Mouse (Mus musculus): ENCODE data around the gene Prkcz. TPM values are rescaled to one million over a fixed set of nuclear protein-coding genes. Genes with fewer than 3 reads are reported as not detected.
"Not testable (repeated sequence)": the region's sequence is repeated elsewhere in the genome, so short reads cannot be mapped to it uniquely, and the experiment has no call there.

Prkcz gene
- polyA plus RNA-seq, 1 experiment from 2014 or later = 17.6 TPM

DNA sequence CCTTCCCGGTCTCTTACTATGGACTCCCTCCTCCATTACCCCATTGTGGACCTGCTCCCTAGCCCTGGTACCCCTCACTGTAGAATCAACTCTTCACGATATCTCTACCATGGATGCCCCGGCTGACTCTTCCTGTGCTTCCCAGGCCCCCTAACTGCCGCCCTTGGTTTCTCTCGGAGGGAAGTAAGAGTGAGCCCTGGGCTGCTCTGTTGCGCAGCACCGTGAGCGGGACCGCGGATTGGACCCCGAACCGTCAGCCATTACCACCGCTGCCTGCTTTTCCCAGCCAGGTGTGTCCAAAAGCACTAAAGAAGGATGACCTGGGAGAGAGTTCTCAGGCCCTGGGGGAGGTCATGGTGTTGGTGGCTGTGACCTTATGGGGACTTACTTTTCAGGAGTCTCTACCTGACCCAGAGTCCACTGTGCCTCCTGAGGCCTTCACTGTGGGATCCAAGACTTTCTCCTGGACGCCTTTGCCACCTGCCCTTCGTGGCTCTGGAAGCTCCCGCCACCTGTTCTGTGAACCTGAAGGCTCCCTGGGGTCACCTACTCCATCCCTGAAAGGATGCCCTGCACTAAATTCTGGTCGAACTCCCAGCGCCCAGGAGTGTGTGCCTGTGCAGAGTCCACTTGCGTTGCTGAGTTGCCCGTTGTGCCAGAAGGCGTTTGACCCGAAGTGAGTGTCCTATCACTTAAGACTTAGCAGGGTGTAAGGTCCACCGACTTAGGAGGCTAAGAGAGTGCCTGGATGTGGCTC, 110.6 kb downstream of the Prkcz start:
- no peaks in the 10 kb centered on the region; the same call in 1 of the 2 replicates for H3K9me3 ChIP-seq (ENCODE audit: control insufficient read depth, low read length)
- peaks cover 20% of the 10 kb centered on the region for H3K4me1 ChIP-seq (ENCODE audit: control insufficient read depth, insufficient read depth, low read length)
- peak overlapping the region; percentile 88 for H3K9ac ChIP-seq (ENCODE audit: low read length)
- ATAC-seq (ENCODE audit: low FRiP score) (peak; percentile 19; the same call in 1 of the 2 replicates), DNase-seq (ENCODE audit: low spot score, missing footprints) (peak; percentile 85)
- no peaks in the 10 kb centered on the region for H3K27me3 ChIP-seq (ENCODE audit: control insufficient read depth, insufficient read depth, low read length)
- H3K27ac ChIP-seq (ENCODE audit: low read depth, low read length) = peak overlapping the region; percentile 94
- WGBS = 12% methylated on average over 23 of the region's 23 CpGs
- no peaks in the 10 kb centered on the region for H3K36me3 ChIP-seq (ENCODE audit: control insufficient read depth, insufficient read depth, low read length)
- peak overlapping the region; percentile 67 for H3K4me3 ChIP-seq (ENCODE audit: low read depth, low read length)
- peak overlapping the region; percentile 96 for H3K4me2 ChIP-seq

DNA sequence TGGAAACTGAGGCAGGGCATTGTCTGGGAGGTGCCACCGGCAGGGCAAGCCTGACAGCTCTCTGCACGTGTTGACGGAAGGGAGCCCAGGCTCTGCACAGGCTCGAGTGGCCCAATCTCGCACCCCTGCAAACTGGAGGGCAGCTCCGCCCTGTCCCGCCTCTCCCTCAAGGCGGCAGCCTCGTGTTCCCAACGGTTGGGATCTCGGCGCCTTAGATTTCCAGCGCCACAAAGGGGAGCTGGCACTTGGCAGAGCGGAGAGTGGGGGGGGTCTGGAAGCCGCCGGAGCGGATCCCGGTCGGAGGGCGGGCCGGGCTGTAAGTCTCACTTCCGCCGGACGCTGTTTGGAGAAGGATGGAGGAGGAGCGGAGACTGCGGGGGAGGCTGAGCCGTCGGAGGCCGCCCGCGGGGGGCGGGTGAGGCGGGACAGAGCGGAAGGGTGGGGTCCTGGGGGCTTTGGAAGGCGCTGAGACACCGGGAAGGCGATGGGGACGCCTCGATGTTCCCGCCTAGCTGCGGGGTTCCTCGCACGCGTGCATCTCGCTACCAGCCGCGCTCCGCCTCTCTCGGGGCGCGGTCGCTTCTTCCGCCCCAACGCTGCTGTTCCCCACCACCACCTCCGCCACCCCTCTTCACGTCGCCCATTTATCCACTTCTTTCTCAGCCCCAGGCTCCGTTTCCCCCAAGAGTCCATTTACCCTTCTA, 111.4 kb downstream of the Prkcz start, which contains the start of gene Faap20:
Gene Faap20 (plus strand): TSS at position 155 of the 704 bp plus-strand sequence.
- Histone ChIP-seq H3K4me2 (peak within 1 kb of the TSS; percentile 96), H3K9me3 (ENCODE audit: control insufficient read depth, low read length) (no peaks in the 10 kb centered on the region; the same call in 1 of the 2 replicates), H3K27me3 (ENCODE audit: control insufficient read depth, insufficient read depth, low read length) (no peaks in the 10 kb centered on the region), H3K4me1 (ENCODE audit: control insufficient read depth, insufficient read depth, low read length) (peaks cover 20% of the 10 kb centered on the region), H3K4me3 (ENCODE audit: low read depth, low read length) (peak within 1 kb of the TSS; percentile 67), H3K27ac (ENCODE audit: low read depth, low read length) (peak within 1 kb of the TSS; percentile 94), H3K9ac (ENCODE audit: low read length) (peak within 1 kb of the TSS; percentile 88), H3K36me3 (ENCODE audit: control insufficient read depth, insufficient read depth, low read length) (no peaks in the 10 kb centered on the region)
- WGBS = under 1% methylated on average over 56 of the region's 58 CpGs
- ATAC-seq (ENCODE audit: low FRiP score) (peak; percentile 90), DNase-seq (ENCODE audit: low spot score, missing footprints) (peak; percentile 98)

DNA sequence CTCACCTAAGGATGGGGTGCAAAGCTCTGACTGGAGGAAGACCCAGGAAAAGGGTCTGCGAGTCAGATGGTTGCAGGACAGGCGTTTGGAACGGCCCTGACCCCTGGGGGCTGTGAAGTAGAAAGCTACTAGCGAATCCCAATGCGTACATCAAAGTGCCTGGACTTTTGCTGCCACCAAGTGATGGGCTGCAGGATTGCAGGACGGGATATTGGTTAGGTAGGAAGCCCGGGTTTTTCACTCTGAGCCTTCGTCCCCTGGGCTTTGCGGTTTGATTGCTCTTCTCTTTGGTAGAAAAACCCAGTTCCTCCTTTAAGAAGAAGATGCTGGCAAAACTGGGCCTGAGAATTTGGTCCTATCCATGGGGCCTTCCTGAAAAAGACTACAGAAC, 111.9 kb downstream of the Prkcz start:
- H3K4me2 ChIP-seq = peak overlapping the region; percentile 96

DNA sequence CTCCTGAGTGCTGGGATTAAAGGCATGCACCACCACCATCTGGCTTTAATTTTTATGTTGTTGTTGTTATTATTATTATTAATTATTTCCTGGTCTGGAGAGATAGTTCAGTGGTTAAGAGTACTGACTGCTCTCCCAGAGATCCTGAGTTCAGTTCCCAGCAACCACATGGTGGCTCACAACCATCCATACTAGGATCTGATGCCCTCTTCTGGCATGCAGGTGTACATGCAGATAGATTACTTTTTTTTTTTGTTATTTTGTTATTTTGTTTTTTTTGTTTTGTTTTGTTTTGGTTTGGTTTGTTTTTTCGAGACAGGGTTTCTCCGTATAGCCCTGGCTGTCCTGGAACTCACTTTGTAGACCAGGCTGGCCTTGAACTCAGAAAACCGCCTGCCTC, 113.1 kb downstream of the Prkcz start:
- not testable (repeated sequence) for H3K27me3 ChIP-seq (ENCODE audit: control insufficient read depth, insufficient read depth, low read length); H3K4me2 ChIP-seq; DNase-seq (ENCODE audit: low spot score, missing footprints); H3K27ac ChIP-seq (ENCODE audit: low read depth, low read length); H3K9me3 ChIP-seq (ENCODE audit: control insufficient read depth, low read length); H3K4me3 ChIP-seq (ENCODE audit: low read depth, low read length); H3K9ac ChIP-seq (ENCODE audit: low read length); H3K36me3 ChIP-seq (ENCODE audit: control insufficient read depth, insufficient read depth, low read length); ATAC-seq (ENCODE audit: low FRiP score)
- 92% methylated on average over 3 of the region's 3 CpGs for WGBS
- H3K4me1 ChIP-seq (ENCODE audit: control insufficient read depth, insufficient read depth, low read length) = peaks cover 20% of the 10 kb centered on the region

More for the DNA sequence above, 111.9 kb downstream of the Prkcz start:
- H3K4me3 ChIP-seq (ENCODE audit: low read depth, low read length) = peak overlapping the region; percentile 67
- no peaks in the 10 kb centered on the region; the same call in 1 of the 2 replicates for H3K9me3 ChIP-seq (ENCODE audit: control insufficient read depth, low read length)
- ATAC-seq (ENCODE audit: low FRiP score) (peak; percentile 77), DNase-seq (ENCODE audit: low spot score, missing footprints) (peak; percentile 100)
- no peaks in the 10 kb centered on the region for H3K36me3 ChIP-seq (ENCODE audit: control insufficient read depth, insufficient read depth, low read length)
- WGBS = 0% methylated on average over 9 of the region's 9 CpGs
- H3K27ac ChIP-seq (ENCODE audit: low read depth, low read length) = peak overlapping the region; percentile 94
- H3K4me1 ChIP-seq (ENCODE audit: control insufficient read depth, insufficient read depth, low read length) = peaks cover 20% of the 10 kb centered on the region
- peak overlapping the region; percentile 88 for H3K9ac ChIP-seq (ENCODE audit: low read length)
- H3K27me3 ChIP-seq (ENCODE audit: control insufficient read depth, insufficient read depth, low read length) = no peaks in the 10 kb centered on the region

DNA sequence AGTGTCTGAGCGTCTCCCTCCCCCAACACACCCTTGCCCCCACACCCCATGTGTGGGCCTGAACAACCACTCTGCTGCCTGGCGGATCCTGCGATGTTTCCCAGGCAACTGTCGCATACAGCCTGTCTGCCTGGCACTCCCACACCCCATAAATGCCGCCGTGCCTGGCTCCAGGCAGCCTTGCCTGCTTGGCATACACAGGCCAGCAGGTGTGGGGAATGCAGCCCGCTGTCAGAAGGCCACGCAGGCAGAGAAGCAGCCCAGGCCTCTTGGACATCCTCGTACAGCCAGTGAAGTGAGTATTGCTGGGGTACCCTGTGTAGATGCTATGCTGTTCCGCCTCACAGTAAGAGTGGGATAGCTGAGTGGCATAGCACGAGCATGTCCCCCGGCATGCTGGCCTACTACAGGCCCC, 114.5 kb downstream of the Prkcz start:
- Histone ChIP-seq H3K9ac (ENCODE audit: low read length) (no peak overlapping the region), H3K4me3 (ENCODE audit: low read depth, low read length) (no peak overlapping the region), H3K27ac (ENCODE audit: low read depth, low read length) (no peak overlapping the region), H3K27me3 (ENCODE audit: control insufficient read depth, insufficient read depth, low read length) (no peaks in the 10 kb centered on the region), H3K4me2 (no peak overlapping the region), H3K36me3 (ENCODE audit: control insufficient read depth, insufficient read depth, low read length) (no peaks in the 10 kb centered on the region), H3K4me1 (ENCODE audit: control insufficient read depth, insufficient read depth, low read length) (peaks cover 16% of the 10 kb centered on the region), H3K9me3 (ENCODE audit: control insufficient read depth, low read length) (no peaks in the 10 kb centered on the region; the same call in 1 of the 2 replicates)
- DNase-seq (ENCODE audit: low spot score, missing footprints) (no peak), ATAC-seq (ENCODE audit: low FRiP score) (no peak)
- WGBS = 86% methylated on average over 12 of the region's 12 CpGs

DNA sequence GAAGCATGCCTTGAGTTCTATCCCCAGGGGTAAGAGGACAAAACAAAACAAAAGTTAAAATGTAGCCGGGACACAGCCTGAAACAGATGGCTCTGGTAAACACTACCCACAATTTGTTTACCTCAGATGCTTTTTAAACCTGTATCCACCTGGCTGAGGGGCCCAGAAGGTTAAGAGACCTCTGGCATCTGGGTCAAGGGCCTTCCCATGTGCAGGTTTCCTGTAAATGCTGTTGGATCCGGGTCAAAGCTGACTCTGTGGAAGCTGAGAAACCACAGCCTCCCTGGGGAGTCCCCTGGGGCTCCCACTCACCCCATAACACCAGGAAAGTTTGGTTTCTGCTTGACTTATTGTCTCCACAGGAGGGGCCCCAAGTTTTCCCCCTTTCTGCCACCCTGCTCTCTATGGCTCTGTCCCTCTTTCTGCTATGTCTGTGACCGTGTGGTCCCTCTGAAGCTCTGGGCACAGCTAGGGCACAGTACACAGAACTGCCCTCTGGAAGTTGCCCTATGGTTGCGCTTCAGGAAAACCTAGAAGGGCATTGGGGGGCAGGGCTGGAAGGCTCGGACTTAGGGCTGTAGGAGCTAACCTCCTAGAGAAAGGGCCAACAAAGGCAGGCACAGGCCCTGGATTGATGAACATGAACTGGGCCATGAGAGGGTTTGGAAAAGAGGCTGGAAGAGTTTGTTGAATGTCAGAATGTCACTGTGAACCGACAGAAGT, 115.2 kb downstream of the Prkcz start:
- no peak overlapping the region for H3K4me3 ChIP-seq (ENCODE audit: low read depth, low read length)
- H3K9me3 ChIP-seq (ENCODE audit: control insufficient read depth, low read length) = no peaks in the 10 kb centered on the region; the same call in 1 of the 2 replicates
- no peak overlapping the region for H3K9ac ChIP-seq (ENCODE audit: low read length)
- peaks cover 9% of the 10 kb centered on the region for H3K4me1 ChIP-seq (ENCODE audit: control insufficient read depth, insufficient read depth, low read length)
- no peak overlapping the region for H3K27ac ChIP-seq (ENCODE audit: low read depth, low read length)
- no peak overlapping the region for H3K4me2 ChIP-seq
- no peak for DNase-seq (ENCODE audit: low spot score, missing footprints)
- no peaks in the 10 kb centered on the region for H3K27me3 ChIP-seq (ENCODE audit: control insufficient read depth, insufficient read depth, low read length)
- 76% methylated on average over 6 of the region's 6 CpGs for WGBS
- ATAC-seq (ENCODE audit: low FRiP score) = no peak
- no peaks in the 10 kb centered on the region for H3K36me3 ChIP-seq (ENCODE audit: control insufficient read depth, insufficient read depth, low read length)

DNA sequence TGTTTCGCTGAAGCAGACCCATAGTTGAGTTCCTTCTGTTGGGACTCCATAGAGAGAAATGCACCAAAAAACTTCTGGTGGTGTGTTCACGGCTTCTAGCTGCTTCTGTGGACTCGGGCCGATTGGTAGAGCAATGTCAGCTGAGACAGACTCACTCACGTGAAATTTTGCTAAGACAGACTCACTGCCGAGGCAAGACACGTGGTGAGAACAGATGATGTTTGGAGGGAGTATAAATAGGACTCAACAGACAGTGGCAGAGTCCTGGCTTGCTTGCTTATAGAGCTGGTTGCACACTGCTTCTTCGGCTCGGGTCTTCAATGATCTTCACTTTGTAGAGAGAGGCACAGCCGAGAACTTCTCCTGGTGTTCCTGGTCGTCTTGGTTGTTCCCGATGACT, 117.9 kb downstream of the Prkcz start:
- no peak overlapping the region for H3K9ac ChIP-seq (ENCODE audit: low read length)
- DNase-seq (ENCODE audit: low spot score, missing footprints) (no peak), ATAC-seq (ENCODE audit: low FRiP score) (no peak)
- H3K4me2 ChIP-seq = no peak overlapping the region
- no peaks in the 10 kb centered on the region for H3K27me3 ChIP-seq (ENCODE audit: control insufficient read depth, insufficient read depth, low read length)
- no peaks in the 10 kb centered on the region for H3K4me1 ChIP-seq (ENCODE audit: control insufficient read depth, insufficient read depth, low read length)
- H3K27ac ChIP-seq (ENCODE audit: low read depth, low read length) = no peak overlapping the region
- no peak overlapping the region for H3K4me3 ChIP-seq (ENCODE audit: low read depth, low read length)
- H3K9me3 ChIP-seq (ENCODE audit: control insufficient read depth, low read length) = no peaks in the 10 kb centered on the region; the same call in 1 of the 2 replicates
- H3K36me3 ChIP-seq (ENCODE audit: control insufficient read depth, insufficient read depth, low read length) = no peaks in the 10 kb centered on the region
- WGBS = 88% methylated on average over 12 of the region's 12 CpGs

DNA sequence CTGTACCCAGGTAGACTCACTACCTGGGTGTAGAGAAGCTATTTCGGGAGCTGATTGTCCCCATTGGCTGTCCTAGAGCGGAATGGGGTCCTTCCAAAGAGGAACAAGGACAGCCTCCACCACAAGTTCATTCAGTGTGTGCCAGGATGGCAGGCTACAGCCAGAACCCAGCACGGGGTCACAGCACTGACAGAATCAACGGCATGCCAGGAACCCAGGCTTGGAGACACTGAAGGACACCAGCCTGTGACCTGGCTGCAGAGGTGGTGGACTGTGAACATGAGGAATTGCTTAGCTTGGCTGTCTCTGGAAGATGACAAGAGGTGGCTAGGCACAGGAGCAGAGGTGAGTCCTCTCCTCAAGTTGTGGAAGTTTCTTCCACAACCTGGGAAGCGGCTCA, 118.9 kb downstream of the Prkcz start:
- H3K36me3 ChIP-seq (ENCODE audit: control insufficient read depth, insufficient read depth, low read length) = no peaks in the 10 kb centered on the region
- no peak overlapping the region for H3K27ac ChIP-seq (ENCODE audit: low read depth, low read length)
- 89% methylated on average over 5 of the region's 5 CpGs for WGBS
- H3K9ac ChIP-seq (ENCODE audit: low read length) = no peak overlapping the region
- DNase-seq (ENCODE audit: low spot score, missing footprints) (no peak), ATAC-seq (ENCODE audit: low FRiP score) (no peak)
- no peak overlapping the region for H3K4me3 ChIP-seq (ENCODE audit: low read depth, low read length)
- no peaks in the 10 kb centered on the region for H3K9me3 ChIP-seq (ENCODE audit: control insufficient read depth, low read length)
- no peaks in the 10 kb centered on the region for H3K4me1 ChIP-seq (ENCODE audit: control insufficient read depth, insufficient read depth, low read length)
- H3K27me3 ChIP-seq (ENCODE audit: control insufficient read depth, insufficient read depth, low read length) = no peaks in the 10 kb centered on the region
- no peak overlapping the region for H3K4me2 ChIP-seq
